Mouse (Mus musculus) embryonic facial prominence, embryonic 11.5 days (tissue): ENCODE measurements around the gene Galm. TPM values are rescaled to one million over a fixed set of nuclear protein-coding genes. Genes with fewer than 3 reads are reported as not detected.

Source experiments
- ATAC-seq: fragments of 200-750 bp; cut with Nextera tagmentation; replicated peaks from 2 replicates; pipeline ENCODE4 v1.8.0; 2017; ENCODE audit warnings: low read depth; ENCODE audit not compliant: insufficient number of reproducible peaks, low FRiP score, low TSS enrichment
- DNase-seq: peaks from one replicate; pipeline ENCODE4 v3.0.0-alpha.2; 2015; ENCODE audit warnings: low spot score
- H3K27ac ChIP-seq: fragments of 300-500 bp; sonication (generic); replicated peaks from 2 replicates; pipeline ENCODE4 v1.5.1; 2014; ENCODE audit warnings: mild to moderate bottlenecking, low read depth, low read length, control low read depth
- H3K27me3 ChIP-seq: fragments of 300-500 bp; sonication (generic); 2 replicates; pipeline ENCODE4 v1.6.1; 2014; ENCODE audit warnings: mild to moderate bottlenecking, low read length, moderate library complexity, mixed read lengths; ENCODE audit not compliant: control insufficient read depth, insufficient read depth
- H3K36me3 ChIP-seq: fragments of 300-500 bp; sonication (generic); replicated peaks from 2 replicates; pipeline ENCODE4 v1.6.1; 2014; ENCODE audit warnings: low read depth, mild to moderate bottlenecking, low read length, moderate library complexity, mixed read lengths; ENCODE audit not compliant: control insufficient read depth, insufficient read depth
- H3K4me1 ChIP-seq: fragments of 300-500 bp; sonication (generic); 2 replicates; pipeline ENCODE4 v1.6.1; 2014; ENCODE audit warnings: low read length, mixed read lengths; ENCODE audit not compliant: control insufficient read depth, insufficient read depth
- H3K4me2 ChIP-seq: fragments of 300-500 bp; sonication (generic); 2 replicates; pipeline ENCODE4 v1.6.1; 2014; ENCODE audit warnings: low read depth, mild to moderate bottlenecking, control low read depth, low read length, moderate library complexity
- H3K4me3 ChIP-seq: fragments of 300-500 bp; sonication (generic); 2 replicates; pipeline ENCODE4 v1.5.1; 2014; ENCODE audit warnings: low read depth, low read length, control low read depth
- H3K9ac ChIP-seq: fragments of 300-500 bp; sonication (generic); replicated peaks from 2 replicates; pipeline ENCODE4 v1.6.1; 2014; ENCODE audit warnings: mild to moderate bottlenecking, control low read depth, low read length
- H3K9me3 ChIP-seq: fragments of 300-500 bp; sonication (generic); replicated peaks from 2 replicates; pipeline ENCODE4 v1.6.1; 2016; ENCODE audit warnings: mild to moderate bottlenecking, low read length, inconsistent platforms, mixed read lengths; ENCODE audit not compliant: control insufficient read depth
- WGBS: fragments of 180-500 bp; shearing (Covaris S2); extraction: QIAGEN DNeasy Blood & Tissue Kit; methylation state at CpG from one replicate; pipeline ENCODE4 v1.1.7; 2014; 5-methylcytosine and 5-hydroxymethylcytosine counted together
- polyA plus RNA-seq: library from polyadenylated mRNA; unstranded; fragments of >200 nt; fragmentation: Nextera tagmentation; extraction: Ambion mirVana; gene quantifications from 2 replicates; pipeline ENCODE4 v1.2.1, GENCODE M21; 2014

Gene Galm
- polyA plus RNA-seq, 1 experiment from 2014 or later, result 22.3 TPM

- H3K9me3 ChIP-seq, result no peaks in the 10 kb centered on the region
- H3K36me3 ChIP-seq, result no peaks in the 10 kb centered on the region
- ATAC-seq, result no peak
- no peak for DNase-seq
- H3K4me2 ChIP-seq, result no peak overlapping the region
- no peak overlapping the region for H3K4me3 ChIP-seq
- no peaks in the 10 kb centered on the region for H3K27me3 ChIP-seq
- WGBS, result 87% methylated on average over 3 of the region's 3 CpGs
- H3K27ac ChIP-seq, result no peak overlapping the region
- no peak overlapping the region for H3K9ac ChIP-seq
- no peaks in the 10 kb centered on the region for H3K4me1 ChIP-seq
Measured at GRCm38 (mm10) chr17:80120396-80120795, 6.9 kb upstream of the Galm start.

GRCm38 (mm10) chr17:80121833-80122232 lies 5.4 kb upstream of the Galm start:
- no peak for DNase-seq
- 50% methylated on average over 1 of the region's 1 CpGs for WGBS
- ATAC-seq, result no peak

GRCm38 (mm10) chr17:80124985-80125750 lies 2.1 kb upstream of the Galm start:
- Histone ChIP-seq H3K9me3 (no peaks in the 10 kb centered on the region), H3K9ac (no peak overlapping the region), H3K4me2 (no peak overlapping the region), H3K4me3 (no peak overlapping the region), H3K36me3 (no peaks in the 10 kb centered on the region), H3K27me3 (no peaks in the 10 kb centered on the region), H3K27ac (no peak overlapping the region), H3K4me1 (no peaks in the 10 kb centered on the region)
- no peak for ATAC-seq
- WGBS, result 57% methylated on average over 5 of the region's 5 CpGs
- DNase-seq, result no peak

More at GRCm38 (mm10) chr17:80121833-80122232, 5.4 kb upstream of the Galm start:
- no peak overlapping the region for H3K4me3 ChIP-seq
- H3K27me3 ChIP-seq, result no peaks in the 10 kb centered on the region
- H3K9me3 ChIP-seq, result no peaks in the 10 kb centered on the region
- H3K27ac ChIP-seq, result no peak overlapping the region
- no peaks in the 10 kb centered on the region for H3K36me3 ChIP-seq
- H3K4me1 ChIP-seq, result no peaks in the 10 kb centered on the region
- H3K4me2 ChIP-seq, result no peak overlapping the region
- no peak overlapping the region for H3K9ac ChIP-seq

- DNase-seq (no peak), ATAC-seq (no peak)
- 80% methylated on average over 6 of the region's 6 CpGs for WGBS
- Histone ChIP-seq H3K4me2 (no peak overlapping the region), H3K27me3 (no peaks in the 10 kb centered on the region), H3K9ac (no peak overlapping the region), H3K36me3 (no peaks in the 10 kb centered on the region), H3K4me3 (no peak overlapping the region), H3K9me3 (no peaks in the 10 kb centered on the region), H3K27ac (no peak overlapping the region), H3K4me1 (no peaks in the 10 kb centered on the region)
Measured at GRCm38 (mm10) chr17:80126166-80126565, 1.1 kb upstream of the Galm start.

- H3K9ac ChIP-seq, result no peak overlapping the region
- ATAC-seq (no peak), DNase-seq (no peak)
- 83% methylated on average over 13 of the region's 13 CpGs for WGBS
- no peaks in the 10 kb centered on the region for H3K36me3 ChIP-seq
- H3K27me3 ChIP-seq, result no peaks in the 10 kb centered on the region
- peak overlapping the region; percentile 46; the same call in 1 of the 2 replicates for H3K4me3 ChIP-seq
- H3K4me1 ChIP-seq, result no peaks in the 10 kb centered on the region
- no peak overlapping the region for H3K27ac ChIP-seq
- 0 out of 2 replicates have a peak overlapping the region, but pooled peaks have one; percentile 59 for H3K4me2 ChIP-seq
- no peaks in the 10 kb centered on the region for H3K9me3 ChIP-seq
Measured at GRCm38 (mm10) chr17:80128476-80128990, 1.3 kb downstream of the Galm start.

- Histone ChIP-seq H3K27me3 (no peaks in the 10 kb centered on the region), H3K4me2 (no peak overlapping the region), H3K36me3 (no peaks in the 10 kb centered on the region), H3K9me3 (no peaks in the 10 kb centered on the region), H3K9ac (no peak overlapping the region), H3K27ac (no peak overlapping the region), H3K4me3 (no peak overlapping the region), H3K4me1 (no peaks in the 10 kb centered on the region)
- 73% methylated on average over 4 of the region's 4 CpGs for WGBS
- ATAC-seq (no peak; the same call in 1 of the 2 replicates), DNase-seq (no peak)
Measured at GRCm38 (mm10) chr17:80129387-80129786, 2.1 kb downstream of the Galm start.

GRCm38 (mm10) chr17:80130718-80131430 lies 3.6 kb downstream of the Galm start:
- DNase-seq, result no peak
- Histone ChIP-seq H3K4me3 (no peak overlapping the region), H3K4me2 (no peak overlapping the region), H3K27ac (no peak overlapping the region), H3K4me1 (no peaks in the 10 kb centered on the region), H3K9ac (no peak overlapping the region), H3K36me3 (no peaks in the 10 kb centered on the region), H3K9me3 (no peaks in the 10 kb centered on the region), H3K27me3 (no peaks in the 10 kb centered on the region)
- 81% methylated on average over 9 of the region's 9 CpGs for WGBS
- no peak for ATAC-seq

GRCm38 (mm10) chr17:80131431-80131766 lies 4.1 kb downstream of the Galm start:
- H3K27me3 ChIP-seq, result no peaks in the 10 kb centered on the region
- H3K4me1 ChIP-seq, result no peaks in the 10 kb centered on the region
- ATAC-seq, result no peak
- no peak overlapping the region for H3K4me3 ChIP-seq
- DNase-seq, result no peak
- H3K9me3 ChIP-seq, result no peaks in the 10 kb centered on the region
- H3K4me2 ChIP-seq, result no peak overlapping the region
- no peak overlapping the region for H3K9ac ChIP-seq
- no peaks in the 10 kb centered on the region for H3K36me3 ChIP-seq
- H3K27ac ChIP-seq, result no peak overlapping the region
- 68% methylated on average over 1 of the region's 1 CpGs for WGBS
